Mouse (Mus musculus): Measurements from ENCODE around the gene Gm49405.
"Not testable (repeated sequence)": the region's sequence is repeated elsewhere in the genome, so short reads cannot be mapped to it uniquely, and the experiment has no call there.

The Gm49405 gene

GRCm38 (mm10) chr19:4000119-4000900 is at the start of gene Gm49405, which contains the start of gene Nudt8:
TSS of gene Gm49405 (plus strand) at chr19:4000626.
TSS of gene Nudt8 (plus strand) at chr19:4000580.
- DNase-seq (ENCODE audit: low spot score in 2 of 2): peak; percentile 95 to 96

- no peak for DNase-seq (ENCODE audit: low spot score in 2 of 2)
These were observed 49.0 kb upstream of the Gm49405 start for GRCm38 (mm10) chr19:3951461-3951860.

GRCm38 (mm10) chr19:3952099-3952498 is 48.3 kb upstream of the Gm49405 start:
- DNase-seq (ENCODE audit: low spot score in 2 of 2): no peak

- DNase-seq (ENCODE audit: low spot score in 2 of 2): no peak
These were observed 45.4 kb upstream of the Gm49405 start for GRCm38 (mm10) chr19:3955033-3955432.

- DNase-seq (ENCODE audit: low spot score in 2 of 2): no peak
These were observed 44.6 kb upstream of the Gm49405 start for GRCm38 (mm10) chr19:3955804-3956203.

GRCm38 (mm10) chr19:3957296-3958036 is 43.0 kb upstream of the Gm49405 start:
- not testable (repeated sequence) for DNase-seq (ENCODE audit: low spot score in 2 of 2)

GRCm38 (mm10) chr19:3958470-3958869 is 42.0 kb upstream of the Gm49405 start, which contains the start of gene Aldh3b3:
TSS of gene Aldh3b3 (plus strand) at chr19:3958645.
- no peak for DNase-seq (ENCODE audit: low spot score in 2 of 2)

- no peak for DNase-seq (ENCODE audit: low spot score in 2 of 2)
These were observed 41.4 kb upstream of the Gm49405 start for GRCm38 (mm10) chr19:3959030-3959429.

- DNase-seq (ENCODE audit: low spot score in 2 of 2): no peak
These were observed 40.2 kb upstream of the Gm49405 start for GRCm38 (mm10) chr19:3960211-3960610.

- not testable (repeated sequence) for DNase-seq (ENCODE audit: low spot score in 2 of 2)
These were observed 38.6 kb upstream of the Gm49405 start for GRCm38 (mm10) chr19:3961805-3962204.

GRCm38 (mm10) chr19:3962469-3962868 is 38.0 kb upstream of the Gm49405 start:
- no peak for DNase-seq (ENCODE audit: low spot score in 2 of 2)

- DNase-seq (ENCODE audit: low spot score in 2 of 2): no peak
These were observed 36.4 kb upstream of the Gm49405 start for GRCm38 (mm10) chr19:3964030-3964429.

- no peak for DNase-seq (ENCODE audit: low spot score in 2 of 2)
These were observed 33.9 kb upstream of the Gm49405 start for GRCm38 (mm10) chr19:3966330-3967075.

- no peak for DNase-seq (ENCODE audit: low spot score in 2 of 2)
These were observed 33.2 kb upstream of the Gm49405 start for GRCm38 (mm10) chr19:3967258-3967657.

- DNase-seq (ENCODE audit: low spot score in 2 of 2): no peak
These were observed 28.2 kb upstream of the Gm49405 start, which contains the start of gene Aldh3b2 for GRCm38 (mm10) chr19:3972229-3972628. TSS of gene Aldh3b2 (plus strand) at chr19:3972328.

GRCm38 (mm10) chr19:3974608-3975007 is 25.8 kb upstream of the Gm49405 start:
- not testable (repeated sequence) for DNase-seq (ENCODE audit: low spot score in 2 of 2)

GRCm38 (mm10) chr19:3975866-3976265 is 24.6 kb upstream of the Gm49405 start:
- DNase-seq (ENCODE audit: low spot score in 2 of 2): no peak

- DNase-seq (ENCODE audit: low spot score in 2 of 2): peak; percentile 72 to 82
These were observed 20.1 kb upstream of the Gm49405 start for GRCm38 (mm10) chr19:3980309-3980708.

GRCm38 (mm10) chr19:3980917-3981316 is 19.5 kb upstream of the Gm49405 start:
- DNase-seq (ENCODE audit: low spot score in 2 of 2): no peak

GRCm38 (mm10) chr19:3983527-3984200 is 16.8 kb upstream of the Gm49405 start:
- DNase-seq (ENCODE audit: low spot score in 2 of 2): no peak

- no peak for DNase-seq (ENCODE audit: low spot score in 2 of 2)
These were observed 15.2 kb upstream of the Gm49405 start for GRCm38 (mm10) chr19:3985261-3985681.
